Mouse (Mus musculus): ENCODE results near the gene Gm3676.
"Not testable (repeated sequence)": the region's sequence is repeated elsewhere in the genome, so short reads cannot be mapped to it uniquely, and the experiment has no call there.

The Gm3676 gene

DNA sequence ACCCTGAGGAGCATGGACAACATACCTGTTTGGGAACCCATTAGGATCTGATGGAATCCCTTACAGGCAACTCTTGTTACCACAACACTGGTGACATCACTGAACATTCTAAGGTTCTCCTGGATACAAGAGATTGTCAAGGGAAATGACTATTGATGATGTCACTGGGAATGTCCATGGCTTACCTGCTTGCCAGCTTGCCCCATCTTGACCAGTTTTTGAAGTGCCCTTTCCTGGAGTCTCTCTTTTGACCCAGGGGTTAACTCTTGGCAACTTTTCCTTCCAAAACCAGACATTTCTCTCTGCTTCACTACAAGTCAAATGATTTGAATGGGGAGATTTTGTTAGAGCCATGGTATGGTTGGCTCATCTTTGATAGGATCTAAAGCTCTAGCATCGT, at the start of gene Gm3676:
Gene Gm3676 (minus strand): TSS at position 101 of the 400 bp plus-strand sequence.
- not testable (repeated sequence) for DNase-seq (ENCODE audit: low read depth, low spot score)

- DNase-seq (ENCODE audit: low read depth, low spot score): not testable (repeated sequence)
Observed at GRCm38 (mm10) chr14:41648176-41648575, 1.9 kb upstream of the Gm3676 start.

GRCm38 (mm10) chr14:41630144-41630543, 16.1 kb downstream of the Gm3676 start:
- not testable (repeated sequence) for DNase-seq (ENCODE audit: low read depth, low spot score)

- not testable (repeated sequence) for DNase-seq (ENCODE audit: low read depth, low spot score)
Observed at GRCm38 (mm10) chr14:41624512-41624911, 21.8 kb downstream of the Gm3676 start, which contains the start of gene Gm3072. Gene Gm3072 (minus strand): TSS chr14:41624612.

DNA sequence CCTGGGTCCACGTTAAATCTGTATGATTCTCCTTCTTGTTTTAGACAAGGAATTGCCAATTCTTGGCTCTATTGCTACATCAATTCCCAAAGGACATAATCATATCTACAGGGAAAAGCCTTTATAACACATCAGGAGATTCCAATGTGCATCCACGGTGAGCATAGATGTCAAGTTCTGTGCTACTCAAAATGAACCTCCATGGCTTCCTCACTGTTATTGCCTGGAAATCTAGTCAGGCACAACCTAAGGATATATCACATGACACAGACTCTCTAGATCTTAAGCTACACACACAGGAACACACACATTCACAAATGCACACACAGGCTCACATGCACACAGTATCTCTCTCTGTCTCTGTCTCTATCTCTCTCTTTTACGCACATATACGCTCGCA, 23.8 kb downstream of the Gm3676 start:
- DNase-seq (ENCODE audit: low read depth, low spot score): not testable (repeated sequence)

DNA sequence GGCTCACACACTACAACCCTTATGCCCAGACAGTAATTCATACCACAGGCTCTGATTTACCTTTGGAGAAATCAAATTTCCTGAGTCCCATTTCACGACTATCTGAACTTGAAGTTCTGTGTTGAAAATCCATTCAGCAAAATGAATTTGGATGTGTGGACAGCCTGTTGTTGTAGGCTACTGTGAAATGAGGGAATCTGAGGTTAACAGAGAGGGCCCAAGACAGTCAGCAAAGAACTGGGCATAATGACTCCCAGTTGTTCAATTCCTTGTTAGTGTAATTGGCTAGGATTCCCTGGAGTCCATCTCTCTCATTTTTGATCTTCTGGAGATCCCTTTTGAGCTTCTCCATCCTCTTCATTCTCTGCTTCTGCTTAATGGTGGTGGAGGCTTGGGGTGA, 35.6 kb downstream of the Gm3676 start:
- DNase-seq (ENCODE audit: low read depth, low spot score): not testable (repeated sequence)

DNA sequence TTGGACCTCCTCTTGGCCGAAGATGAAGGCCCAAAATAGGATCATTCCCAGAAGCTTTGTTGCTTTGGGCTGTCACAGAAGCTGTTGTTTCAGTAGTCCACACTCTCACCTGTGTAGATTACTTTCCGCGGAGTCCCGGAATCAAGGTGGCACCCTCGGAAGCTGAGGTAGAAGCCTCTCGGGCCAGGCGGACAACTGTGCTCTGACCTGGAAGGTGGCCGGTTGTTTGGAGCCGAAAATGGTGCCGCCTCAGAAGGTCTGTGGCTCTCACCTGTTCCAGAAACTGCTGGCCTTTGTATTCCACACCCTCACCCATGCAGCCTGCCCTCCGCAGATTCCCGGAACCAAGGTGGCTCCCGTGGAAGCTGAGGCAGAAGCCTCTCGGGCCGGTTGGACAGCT, 45.4 kb downstream of the Gm3676 start:
- not testable (repeated sequence) for DNase-seq (ENCODE audit: low read depth, low spot score)
